Mouse (Mus musculus) yolk sac, embryonic 10.5 days (tissue): Measurements from ENCODE around the gene Ascc1.

Experiments
- DNase-seq: peaks from one replicate; pipeline ENCODE4 v3.0.0-alpha.2; 2017; ENCODE audit warnings: low spot score

Gene Ascc1

DNA sequence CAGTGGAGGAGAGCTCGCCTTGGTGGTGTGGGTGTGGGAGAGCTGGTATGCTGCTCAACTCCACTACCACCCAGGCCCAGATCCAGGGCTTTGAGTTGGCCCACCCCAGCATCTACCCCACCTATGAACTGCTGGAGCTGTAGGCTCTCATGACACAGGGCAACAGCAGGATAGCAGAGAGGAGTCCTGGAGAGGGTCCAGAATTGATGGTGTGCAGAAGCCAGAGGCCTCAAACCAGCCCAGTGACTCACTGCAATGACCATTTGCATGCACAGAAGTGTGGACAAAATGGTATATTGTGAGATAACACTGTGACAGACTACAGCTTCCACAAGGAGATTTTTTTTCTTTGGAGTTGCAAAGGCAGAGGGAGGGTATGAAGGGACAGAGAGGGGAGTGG is 21.1 kb downstream of the Ascc1 start:
- DNase-seq: no peak

DNA sequence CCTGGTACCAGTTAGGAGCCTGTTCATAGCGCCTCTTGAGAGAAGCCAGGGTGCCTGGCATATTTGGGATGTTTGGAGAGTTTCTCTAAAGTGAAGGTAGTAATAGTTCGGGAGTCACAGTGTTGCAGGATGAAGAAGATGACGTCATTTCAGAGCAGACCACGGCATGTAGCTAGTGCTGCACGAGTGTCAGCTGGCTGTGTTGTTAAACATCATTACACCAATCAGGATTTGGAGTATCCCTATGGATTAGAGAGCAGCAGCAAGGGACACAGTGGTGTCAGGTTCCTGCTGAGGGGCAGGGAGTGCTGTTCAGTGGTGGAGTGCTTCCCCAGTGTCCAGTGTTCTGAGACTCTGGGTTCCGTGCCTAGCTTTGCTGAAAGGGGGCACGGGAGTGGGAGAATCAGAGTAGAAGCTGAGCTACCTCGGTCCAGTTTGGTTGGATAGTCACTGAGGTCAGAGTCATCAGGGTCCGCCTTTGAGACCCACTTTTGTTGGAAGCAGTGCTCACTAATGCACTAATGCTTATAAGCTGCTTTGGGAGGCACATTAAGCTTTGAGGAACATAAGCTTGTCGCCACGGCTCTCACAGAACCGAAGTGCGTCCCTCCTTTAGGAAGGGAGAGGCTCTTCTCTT is 24.3 kb downstream of the Ascc1 start:
- DNase-seq: no peak

DNA sequence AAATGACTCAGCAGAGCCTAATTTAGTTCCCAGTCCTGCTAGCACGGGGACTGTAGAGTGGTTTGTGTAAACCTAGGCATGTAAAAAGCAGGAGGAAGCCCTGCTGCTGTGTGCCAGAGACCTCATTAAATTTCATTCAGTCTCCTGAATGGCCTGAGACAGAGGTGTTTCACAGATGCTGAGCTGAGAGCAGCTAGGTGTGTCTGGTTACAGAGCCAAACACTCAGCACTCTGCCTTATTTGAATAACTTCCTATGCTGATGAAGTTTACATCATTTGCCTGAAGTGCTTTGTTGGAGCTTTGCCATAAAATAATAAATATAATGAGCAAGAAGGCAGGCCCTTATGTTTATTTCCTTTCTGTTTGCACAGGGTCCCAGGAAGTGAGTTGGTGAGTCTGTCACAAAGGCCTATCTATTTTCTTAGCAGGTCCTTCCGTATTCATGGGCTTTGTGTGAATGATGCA is 25.0 kb downstream of the Ascc1 start:
- DNase-seq: no peak

DNA sequence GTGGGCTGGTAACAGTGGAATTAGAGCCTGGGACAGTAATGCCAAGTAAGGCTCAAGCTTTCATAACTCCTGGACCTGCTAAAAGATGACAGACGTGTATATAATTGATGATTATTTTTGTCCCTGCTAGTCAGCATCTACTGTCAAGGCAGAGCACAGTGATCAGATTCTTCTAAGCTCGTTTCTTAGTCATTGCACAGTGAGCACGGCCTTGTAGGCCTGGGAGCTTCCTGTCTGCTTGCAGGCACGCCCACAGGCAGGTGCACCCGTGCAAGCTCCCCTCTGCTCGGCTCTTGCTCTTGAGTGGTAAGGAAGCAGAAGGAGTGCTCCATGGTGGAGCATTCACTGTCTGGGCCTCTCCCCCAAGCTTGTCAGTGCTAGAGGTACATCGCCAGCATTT is 25.6 kb downstream of the Ascc1 start:
- DNase-seq: no peak

DNA sequence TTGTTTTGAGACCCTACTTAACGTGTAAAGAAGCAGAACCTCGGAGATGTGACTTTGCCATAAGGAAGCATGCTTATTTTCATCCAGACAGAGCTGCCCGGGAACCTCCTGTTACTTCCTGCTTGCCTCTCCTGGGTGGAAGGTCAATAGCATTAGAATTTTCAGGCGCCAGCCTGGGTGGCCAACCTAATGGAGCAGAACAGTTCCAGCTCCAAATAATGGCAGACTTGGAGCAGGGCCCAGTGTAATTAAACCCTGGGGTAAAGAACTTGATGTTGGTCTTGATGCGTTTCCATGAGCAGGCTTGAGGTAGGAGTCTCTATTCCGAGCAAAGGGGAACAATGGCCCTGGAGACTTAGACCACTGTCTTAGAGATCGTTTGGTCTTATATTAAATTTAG is 26.4 kb downstream of the Ascc1 start:
- no peak for DNase-seq

DNA sequence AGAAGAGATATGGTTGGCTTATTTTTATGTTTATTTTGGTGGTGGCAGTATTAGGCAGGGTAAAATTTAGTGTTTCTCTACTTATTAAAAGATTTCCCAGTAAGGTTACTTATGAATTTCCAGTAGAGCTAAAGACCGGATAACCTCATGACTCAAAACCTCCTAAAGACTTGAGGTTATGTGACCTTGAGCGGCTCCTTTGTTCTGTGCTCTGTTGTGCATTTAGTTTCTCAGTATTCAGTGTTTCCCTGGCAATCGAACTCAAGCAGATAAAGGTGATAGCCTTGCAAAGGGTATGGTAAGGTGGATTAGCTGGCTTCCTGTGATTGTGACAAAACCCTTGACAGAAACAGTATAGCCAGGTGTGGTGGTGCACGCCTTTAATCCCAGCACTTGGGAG is 26.8 kb downstream of the Ascc1 start:
- DNase-seq: no peak

DNA sequence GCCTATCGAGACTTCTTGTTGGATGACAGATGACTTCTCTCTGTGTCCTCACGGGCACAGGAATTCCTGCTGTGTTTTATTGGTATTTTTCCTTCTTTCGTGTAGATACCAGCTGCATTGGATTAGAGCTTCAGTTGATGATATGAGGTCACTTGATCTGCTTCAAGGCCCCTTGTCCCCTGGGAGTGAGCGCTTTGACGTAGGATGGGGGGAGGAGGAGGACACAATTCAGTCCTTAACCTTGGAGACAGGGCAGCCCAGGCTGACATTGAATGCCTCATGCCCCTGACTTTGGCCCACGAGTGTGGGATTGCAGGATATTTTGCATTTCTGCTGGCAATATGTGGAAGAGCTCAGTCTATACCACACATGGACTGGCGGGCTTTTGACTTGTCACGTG is 29.0 kb downstream of the Ascc1 start:
- DNase-seq: no peak

DNA sequence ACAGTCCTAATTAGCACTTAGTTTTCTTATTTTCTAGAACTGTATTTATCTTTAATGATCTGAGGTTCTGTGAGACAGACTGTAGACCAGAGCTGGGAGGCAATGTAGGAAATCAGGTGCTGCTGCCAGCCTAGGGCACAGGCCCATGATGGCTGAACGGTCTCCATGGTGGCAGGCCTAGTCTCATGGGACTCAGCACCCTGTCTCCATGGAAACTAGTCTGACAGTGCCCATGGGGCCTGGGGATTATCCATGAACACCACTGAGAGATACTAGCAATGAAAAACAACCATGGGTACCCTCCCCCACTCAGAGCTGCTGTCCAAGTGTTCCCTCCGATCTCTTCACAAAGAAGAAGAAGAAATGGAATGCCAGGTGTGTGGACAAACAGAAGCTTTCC is 29.4 kb downstream of the Ascc1 start:
- no peak for DNase-seq

DNA sequence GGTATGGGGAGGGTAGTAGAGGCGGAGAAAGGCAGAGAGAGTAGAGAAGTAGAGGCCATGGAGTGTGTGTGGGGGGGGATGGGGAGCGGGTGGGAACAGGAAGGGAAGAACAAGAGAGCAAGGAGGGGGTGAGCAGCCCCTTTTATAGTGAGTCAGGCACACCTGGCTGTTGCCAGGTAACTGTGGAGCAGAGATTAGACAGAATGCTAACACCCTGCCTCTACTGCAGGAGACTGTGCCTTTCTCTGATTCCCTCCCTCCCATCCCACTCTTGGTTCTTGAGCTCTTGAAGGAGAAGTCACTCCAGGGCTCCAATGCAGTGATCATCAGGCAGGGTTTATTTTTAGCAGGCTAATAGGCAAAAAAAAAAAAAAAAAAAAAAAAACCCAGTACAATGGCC is 30.0 kb downstream of the Ascc1 start:
- DNase-seq: no peak

DNA sequence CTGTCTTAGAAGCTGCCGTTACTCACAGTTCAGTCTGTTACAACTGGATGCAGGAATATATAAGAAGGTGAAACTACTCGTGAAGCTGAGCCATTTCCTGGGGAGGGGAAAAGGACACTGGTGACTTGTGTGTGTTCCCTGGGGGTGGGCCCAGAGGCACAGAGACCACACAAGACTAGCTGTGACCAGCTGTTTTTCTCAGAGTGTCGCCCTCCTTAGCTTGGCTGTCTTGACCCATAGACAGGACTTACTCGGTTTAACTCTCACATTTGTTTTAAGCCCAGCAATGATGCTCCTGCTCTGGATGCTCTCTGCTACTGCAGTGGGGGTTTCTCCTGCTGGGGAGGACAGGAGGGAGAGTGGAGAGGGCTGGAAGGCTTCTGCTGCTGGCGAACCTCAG is 30.5 kb downstream of the Ascc1 start:
- DNase-seq: no peak

DNA sequence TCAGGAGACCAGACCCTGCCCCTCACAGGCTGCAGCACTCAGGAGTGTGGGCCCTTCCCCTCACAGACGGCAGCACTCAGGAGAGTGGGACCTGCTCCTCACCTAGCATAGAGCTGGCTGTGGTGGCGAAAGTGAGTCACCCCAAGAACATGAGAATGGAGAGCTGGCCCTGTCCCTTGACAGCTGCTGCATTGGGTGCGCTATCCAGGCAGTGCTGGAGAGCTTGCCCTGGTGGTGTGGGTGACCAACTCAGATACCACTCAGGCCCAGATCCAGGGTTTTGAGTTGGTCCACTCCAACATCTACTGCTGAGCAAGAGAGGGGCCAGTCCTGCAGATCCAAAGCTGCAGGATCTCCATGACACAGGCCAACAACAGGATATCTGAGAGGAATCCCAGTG is 32.0 kb downstream of the Ascc1 start:
- DNase-seq: no peak

DNA sequence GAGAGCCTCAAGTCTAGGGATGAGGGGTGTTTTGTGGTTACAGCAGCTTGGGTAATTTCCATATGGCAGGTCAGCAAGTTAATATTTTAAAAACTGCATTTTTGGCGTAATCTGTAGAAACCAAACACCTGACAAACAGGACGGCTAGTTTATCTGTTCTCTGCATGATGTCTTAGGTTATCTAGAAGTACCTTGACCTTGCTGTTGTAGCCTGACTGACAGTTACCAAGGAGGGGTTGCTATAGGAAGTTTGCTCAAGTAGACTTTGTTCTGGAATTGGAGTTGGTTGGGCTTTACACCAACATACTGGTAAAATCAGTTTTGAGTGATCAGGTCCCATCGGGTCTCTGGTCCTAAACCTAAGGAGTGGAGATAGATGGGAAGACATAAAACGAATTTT is 33.1 kb downstream of the Ascc1 start:
- DNase-seq: peak; percentile 19

DNA sequence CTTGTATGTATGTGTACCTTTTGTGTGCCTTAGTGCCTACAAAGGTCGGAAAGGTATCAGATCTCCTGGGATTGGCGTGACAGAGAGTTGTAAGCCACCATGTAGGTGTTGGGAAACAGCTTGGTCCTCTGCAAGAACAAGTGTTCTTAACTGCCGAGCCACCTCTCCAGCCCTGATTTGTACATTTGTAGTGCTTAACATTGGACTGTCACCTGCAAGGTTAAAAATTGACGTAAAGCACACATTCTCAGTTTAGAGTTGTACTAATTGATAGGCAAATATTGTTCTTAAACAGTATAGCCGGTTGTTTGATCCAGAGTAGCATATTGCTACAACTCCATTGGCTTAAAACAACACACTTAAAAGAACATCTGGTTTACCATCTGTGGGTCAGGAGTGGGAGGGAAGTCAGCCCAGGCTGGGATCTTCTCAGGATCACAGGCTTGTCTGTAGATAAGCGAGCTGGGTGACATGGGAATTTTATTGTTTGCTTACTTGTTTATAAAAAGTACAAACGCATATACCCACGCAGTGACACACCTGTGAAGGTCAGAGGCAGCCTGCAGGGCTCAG is 39.8 kb downstream of the Ascc1 start:
- peak; percentile 56 for DNase-seq

DNA sequence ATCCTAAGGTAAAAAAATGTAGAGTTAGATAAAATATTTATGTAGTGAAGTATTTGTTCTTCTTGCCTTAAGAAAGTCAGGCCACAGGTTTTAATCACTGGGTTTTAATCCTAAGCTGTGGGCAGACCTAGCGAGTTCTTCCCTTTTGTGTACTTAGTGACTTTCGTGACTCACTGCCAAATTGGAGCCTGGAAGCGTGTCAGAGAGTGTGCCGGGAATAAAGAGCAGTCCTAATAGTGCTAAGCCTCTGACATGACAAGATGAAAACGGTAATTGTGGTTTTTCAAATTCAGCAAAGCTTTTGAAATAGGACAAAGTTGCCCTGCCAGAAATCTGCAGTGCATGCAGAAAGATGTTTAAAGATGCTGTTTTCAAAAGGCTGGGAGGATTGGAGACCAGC is 44.1 kb downstream of the Ascc1 start:
- no peak for DNase-seq

DNA sequence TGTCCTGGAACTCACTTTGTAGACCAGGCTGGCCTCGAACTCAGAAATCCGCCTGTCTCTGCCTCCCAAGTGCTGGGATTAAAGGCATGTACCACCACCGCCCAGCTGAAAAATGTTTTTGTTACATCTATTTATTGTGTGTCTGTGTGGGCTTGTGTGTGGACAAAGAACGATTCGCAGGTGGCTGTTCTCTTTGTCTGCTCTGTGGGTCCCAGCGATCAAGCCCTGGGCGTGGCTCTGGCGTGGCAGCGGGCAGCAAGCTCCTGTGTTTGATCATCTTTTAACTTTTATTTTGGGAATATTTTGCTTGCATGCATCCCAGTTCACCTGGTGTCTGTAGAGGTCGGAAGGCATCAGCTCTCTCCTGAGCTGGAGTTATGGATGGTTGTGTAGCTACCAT is 48.0 kb downstream of the Ascc1 start:
- DNase-seq: no peak

DNA sequence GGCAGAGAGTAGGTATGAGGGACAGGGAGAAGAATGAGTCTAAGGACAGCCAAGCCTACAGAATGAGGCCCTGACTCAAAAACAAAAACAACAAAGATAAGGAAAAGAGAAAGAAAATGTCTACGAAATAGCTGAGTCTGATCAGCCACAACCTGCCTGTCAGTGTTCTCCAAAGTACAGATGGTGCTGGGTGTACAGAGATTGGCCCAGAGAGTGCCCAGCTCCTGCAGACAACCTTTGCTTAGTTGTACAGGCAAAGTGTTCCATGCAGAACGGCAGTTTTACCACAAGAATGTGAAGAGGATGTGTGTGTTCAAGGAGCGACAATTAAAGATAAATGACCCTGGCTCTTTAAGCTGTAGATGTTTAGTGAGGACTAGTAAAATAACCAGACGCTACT is 50.5 kb downstream of the Ascc1 start:
- no peak for DNase-seq

DNA sequence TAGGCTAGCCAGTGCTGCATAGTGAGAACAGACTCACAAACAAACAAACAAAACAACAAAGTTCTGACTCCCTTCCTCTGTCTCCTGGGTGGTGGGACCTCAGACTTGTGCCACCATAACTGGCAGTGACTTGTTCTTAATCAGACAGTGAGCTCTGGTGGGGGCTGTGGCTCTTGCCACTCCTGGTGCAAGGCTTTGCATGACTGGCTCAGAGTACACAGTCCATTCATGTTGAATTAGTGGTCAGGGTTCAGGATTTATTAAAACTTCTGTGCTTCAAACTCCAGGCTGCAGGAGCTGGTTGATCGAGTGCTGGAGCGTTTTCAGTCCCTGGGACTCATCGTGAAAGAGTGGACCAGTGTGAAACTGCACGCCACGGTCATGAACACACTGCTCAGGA is 59.6 kb downstream of the Ascc1 start:
- DNase-seq: no peak

DNA sequence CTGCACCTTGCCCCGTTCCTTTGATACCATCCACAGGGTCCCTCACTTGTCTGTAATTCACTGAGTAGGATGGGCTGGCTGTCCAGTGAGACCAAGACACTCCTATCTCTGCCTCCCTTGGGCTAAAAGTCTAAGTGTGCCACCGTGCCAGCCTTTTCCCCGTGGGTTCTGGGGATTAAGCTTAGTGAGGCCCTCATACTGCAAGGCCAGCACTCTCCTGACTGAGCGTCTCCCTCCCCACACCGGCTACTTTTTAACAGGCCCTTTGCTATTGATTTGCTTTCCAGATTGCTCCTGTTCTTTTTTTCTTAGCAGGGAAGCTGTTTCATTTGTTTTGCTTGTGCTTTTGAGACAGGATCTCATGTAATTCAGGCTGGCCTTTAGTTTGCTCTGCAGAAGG is 60.3 kb downstream of the Ascc1 start:
- DNase-seq: peak; percentile 8

DNA sequence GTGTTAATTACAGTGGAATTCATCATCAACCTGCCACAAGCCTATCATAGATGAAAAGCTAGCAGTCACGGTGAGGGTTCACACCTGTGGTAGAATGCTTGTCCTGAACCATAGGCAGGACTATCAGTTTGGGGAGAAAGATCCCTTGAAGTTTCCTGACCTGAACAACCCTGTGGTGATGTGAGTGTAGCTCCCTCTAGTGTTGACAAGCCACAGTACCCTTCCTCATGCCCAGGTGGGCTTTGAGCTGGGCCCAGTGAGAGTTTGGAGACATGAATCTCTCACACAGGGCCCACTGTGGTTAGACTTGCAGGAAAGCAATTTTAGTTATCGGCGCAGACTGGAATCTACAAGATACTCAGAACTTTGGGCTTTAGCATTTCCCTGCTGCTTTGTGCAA is 63.9 kb downstream of the Ascc1 start:
- no peak for DNase-seq

DNA sequence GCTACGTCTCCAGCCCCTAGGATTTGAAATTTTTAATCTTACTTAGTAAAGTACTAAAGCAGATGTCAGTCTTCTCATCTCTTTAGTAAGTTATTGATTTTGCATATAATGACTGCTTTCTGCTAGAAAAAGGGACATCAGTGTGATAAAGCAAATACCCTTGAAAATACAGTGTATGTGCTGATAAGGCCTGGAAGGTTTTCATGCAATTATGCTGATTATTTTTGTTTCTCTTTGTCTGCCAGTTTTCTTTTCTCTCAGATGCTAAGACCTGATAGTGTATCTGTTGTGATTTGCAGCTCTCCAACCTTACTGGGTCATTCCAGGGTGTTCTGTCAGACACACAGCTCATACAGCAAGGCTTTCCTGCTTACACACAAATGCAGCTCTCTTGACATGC is 72.6 kb downstream of the Ascc1 start:
- no peak for DNase-seq

DNA sequence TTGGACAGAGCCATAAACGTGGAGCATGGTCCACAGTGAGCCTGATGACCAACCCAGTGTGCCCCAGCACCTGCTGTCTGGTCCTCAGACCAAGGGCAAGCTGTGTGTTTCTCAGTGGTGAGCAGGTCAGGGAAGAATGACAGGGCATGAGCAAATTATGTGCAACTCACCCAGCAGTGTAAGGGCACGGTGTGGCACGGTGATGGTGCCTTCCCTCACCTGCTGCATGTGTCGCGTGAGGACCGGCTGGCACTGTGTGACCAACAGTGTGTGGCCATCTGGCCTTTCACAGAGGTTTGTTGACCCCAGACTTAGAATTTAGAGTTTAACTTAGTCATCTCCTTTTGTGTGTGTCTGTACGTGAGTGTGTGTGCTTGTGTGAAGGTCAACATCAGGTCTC is 74.6 kb downstream of the Ascc1 start:
- no peak for DNase-seq

DNA sequence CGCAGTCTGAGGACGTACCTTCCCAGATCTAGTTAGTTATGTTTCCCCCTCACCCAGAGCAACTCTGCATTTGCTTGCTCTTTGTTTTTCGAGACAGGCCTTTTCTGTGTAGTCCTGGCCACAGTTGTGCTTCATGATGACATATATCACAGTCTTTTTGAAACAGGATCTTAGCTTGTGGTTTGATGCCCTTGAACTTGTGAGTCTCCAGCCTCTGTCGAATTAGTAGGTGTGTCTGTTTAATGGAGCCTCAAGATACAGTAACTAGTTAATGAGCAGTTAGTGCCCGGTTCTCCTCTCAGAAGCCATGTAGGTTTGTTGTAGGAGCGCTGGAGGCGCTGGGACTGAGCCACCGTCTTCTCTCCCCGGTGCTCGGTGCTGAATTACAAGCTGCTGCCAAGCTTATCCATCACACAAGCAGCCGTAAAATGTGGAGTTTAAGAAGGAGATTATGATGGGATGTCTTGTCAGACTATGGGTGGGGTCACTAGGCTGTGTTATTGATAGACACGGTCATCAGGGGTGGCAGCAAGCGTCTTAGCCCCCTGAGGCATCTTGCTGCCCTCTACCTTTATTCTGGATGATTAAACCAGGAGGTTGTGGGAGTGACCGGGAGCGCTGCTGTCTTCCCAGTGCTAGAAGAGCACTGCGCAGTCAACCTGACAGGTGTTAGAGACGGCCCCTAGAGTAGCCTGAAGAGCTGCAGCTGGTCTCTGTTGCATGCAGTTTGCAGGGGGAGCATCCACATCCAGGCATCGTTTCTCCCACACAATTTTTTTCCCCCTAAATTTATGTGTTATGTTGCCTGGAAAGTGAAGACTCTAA is 75.3 kb downstream of the Ascc1 start:
- no peak for DNase-seq

DNA sequence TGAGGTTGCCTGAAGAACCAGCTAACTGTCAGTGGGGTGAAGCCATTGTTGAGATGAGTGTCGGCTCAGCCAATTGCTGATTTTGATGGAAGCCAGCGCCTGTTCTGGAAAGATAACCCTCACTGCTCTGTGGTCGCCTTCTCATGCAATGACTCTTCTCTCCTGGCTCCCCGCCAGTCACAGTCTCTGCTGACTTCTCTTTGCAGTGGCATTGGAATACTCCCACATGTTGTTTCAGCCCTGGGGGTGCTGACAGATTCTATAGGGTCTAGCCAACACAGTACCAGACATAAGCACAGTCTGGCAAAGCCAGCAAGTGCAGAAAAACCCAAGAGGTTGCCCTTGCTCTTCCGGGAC is 75.9 kb downstream of the Ascc1 start:
- no peak for DNase-seq

DNA sequence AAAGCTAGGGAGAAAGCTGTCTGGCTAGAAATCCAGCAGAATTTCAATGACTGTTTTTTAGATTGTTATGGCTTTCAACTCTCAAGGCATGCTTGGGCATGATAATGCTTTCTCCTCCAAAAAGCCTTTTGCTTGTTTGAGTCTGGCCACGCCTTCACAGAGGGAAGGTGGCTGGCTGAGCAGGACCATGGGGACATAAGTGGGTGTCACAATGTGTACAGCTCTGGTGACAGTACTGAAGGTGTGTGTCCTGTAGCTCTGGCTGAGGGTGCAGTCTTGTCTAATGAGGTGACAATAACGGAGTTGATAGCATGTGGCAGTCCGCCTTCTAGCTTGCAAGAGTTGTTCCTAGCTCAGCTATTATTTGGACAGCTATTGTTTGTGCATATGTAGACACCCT is 77.6 kb downstream of the Ascc1 start:
- no peak for DNase-seq
